Mouse (Mus musculus): ENCODE data around the gene Olfr1175-ps. TPM values are rescaled to one million over a fixed set of nuclear protein-coding genes. Genes with fewer than 3 reads are reported as not detected.

Gene Olfr1175-ps
- total RNA-seq (2022) = not detected

DNA sequence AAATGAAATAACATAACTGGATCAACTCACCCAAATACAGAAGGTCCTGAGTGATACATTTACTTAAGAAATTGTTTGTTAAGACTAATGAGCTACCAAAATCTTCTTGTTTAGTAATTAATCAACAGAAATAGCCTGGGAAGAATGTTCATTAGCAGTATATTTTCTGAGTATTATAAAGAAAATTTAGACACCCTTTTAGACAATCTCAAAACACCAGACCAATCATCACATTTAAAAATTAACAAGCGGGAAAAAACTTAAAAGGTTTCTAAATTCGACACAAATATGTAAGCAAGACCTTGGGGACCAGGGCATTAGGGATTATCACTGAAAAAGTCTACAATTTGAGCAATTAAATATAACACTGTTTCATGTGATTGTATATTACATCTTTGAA is at the start of gene Olfr1175-ps:
Gene Olfr1175-ps, minus strand, starts transcription at position 101 of the 400 bp plus-strand sequence.
- DNase-seq (ENCODE audit: low spot score in 2 of 2) = no peak

DNA sequence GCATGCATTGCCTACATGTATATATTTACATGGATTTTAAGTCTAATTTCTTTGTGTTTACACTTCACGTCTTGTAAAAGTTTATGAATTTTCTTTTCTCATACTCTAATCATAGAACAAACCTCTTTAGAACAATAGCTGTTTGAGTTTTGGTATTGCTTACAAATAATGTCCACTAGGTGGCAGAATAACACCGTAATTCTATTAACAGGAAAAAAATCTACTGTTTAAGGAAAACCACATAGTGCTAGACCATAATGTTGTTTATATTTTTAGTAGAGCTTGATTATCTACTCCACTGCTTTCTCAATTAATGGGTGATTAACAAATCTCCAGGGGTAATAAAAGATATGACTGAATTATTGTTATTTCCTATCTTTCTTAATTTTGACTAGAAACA is 29.3 kb upstream of the Olfr1175-ps start:
- DNase-seq (ENCODE audit: low spot score in 2 of 2) = no peak

DNA sequence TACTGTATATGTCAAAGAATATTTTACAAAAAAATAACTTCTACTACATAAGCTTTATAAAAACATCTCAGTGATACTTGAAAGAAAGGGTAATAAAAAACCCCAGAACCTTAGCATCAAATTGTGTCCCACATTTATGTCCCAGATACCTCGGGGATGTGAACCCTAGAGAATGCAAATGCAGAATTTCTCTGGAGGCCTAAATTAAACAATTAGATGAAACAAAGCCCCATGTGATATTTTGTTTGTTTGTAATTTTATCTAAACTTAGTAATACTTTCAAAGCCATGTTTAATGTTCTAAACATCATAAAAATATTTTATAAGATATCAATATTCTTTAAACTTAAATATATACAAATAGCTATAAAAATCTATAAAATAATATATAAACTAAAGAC is 19.4 kb upstream of the Olfr1175-ps start, which contains the start of gene Olfr1177-ps:
Gene Olfr1177-ps, minus strand, starts transcription at position 101 of the 400 bp plus-strand sequence.
- DNase-seq (ENCODE audit: low spot score in 2 of 2) = no peak

DNA sequence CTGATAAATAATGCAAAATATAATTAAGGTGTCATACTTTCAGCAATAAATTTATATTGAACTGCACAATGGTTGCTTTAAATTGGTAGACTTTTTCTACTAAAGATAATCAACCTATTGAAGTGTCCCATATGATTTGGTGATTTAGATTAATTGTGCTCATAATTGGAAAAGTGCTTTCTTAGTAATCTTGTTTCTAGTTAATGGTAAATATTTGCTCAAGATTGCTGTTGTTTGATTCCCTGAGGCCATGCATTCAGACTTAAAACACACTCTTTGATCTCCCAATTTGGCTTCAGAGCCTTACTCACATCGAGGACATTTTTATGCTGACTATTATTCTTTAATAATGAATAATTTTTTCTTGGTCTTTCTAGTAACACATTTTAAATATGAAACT is 9.4 kb upstream of the Olfr1175-ps start, which contains the start of gene Olfr1176:
Gene Olfr1176, plus strand, starts transcription at position 301 of the 400 bp plus-strand sequence.
- DNase-seq (ENCODE audit: low spot score in 2 of 2) = no peak

DNA sequence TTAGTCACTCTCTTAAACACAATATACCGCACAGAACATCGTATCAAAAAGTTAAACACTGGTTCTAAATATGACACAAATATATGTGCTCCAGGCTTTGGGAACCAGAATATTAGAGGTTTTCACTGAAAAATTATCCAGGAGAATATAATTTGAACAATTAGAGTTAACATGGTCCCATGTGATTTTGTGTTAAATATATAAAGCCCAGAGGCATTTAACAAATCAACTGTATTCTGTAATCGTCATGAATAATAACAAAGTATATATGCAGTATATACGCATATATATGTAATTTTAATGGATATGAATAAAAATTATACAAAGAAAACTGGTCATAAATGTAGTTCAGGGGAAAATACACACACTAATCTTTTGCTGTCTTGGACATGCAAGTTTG is 12.0 kb downstream of the Olfr1175-ps start, which contains the start of gene Olfr1174-ps:
Gene Olfr1174-ps, minus strand, starts transcription at position 101 of the 400 bp plus-strand sequence.
- no peak for DNase-seq (ENCODE audit: low spot score in 2 of 2)

DNA sequence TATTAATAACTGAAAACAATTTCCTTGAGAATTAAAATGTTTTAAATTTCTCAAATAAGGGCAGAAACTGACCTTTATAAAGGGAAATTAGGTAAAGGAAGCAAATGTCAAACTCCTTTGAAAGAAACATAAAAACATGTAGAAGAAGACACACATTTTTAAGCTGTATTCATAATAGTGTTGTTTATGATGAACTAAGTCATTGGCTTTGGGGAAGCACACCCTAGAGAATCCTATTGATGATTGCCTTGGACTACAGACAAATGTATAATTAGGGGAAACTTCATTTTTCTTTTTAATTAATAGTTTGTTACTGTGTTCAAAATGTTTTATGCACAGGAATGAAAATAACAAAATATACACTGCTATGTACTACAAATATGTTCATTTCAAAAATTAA is 47.2 kb downstream of the Olfr1175-ps start, which contains the start of gene Olfr1173:
Gene Olfr1173, minus strand, starts transcription at position 101 of the 400 bp plus-strand sequence.
- DNase-seq (ENCODE audit: low spot score in 2 of 2) = no peak

Other genes starting within 250 kb of the Olfr1175-ps start
- gene Olfr1164, start 233.2 kb downstream of the Olfr1175-ps start, total RNA-seq (2022) = not detected
- gene Olfr1166, start 198.9 kb downstream of the Olfr1175-ps start, total RNA-seq (2022) = not detected
- gene Olfr1167, start 172.0 kb downstream of the Olfr1175-ps start, total RNA-seq (2022) = not detected
- not detected for gene Olfr1168, start 145.3 kb downstream of the Olfr1175-ps start, total RNA-seq (2022)
- gene Olfr1170, start 98.9 kb downstream of the Olfr1175-ps start, total RNA-seq (2022) = not detected
- not detected for gene Olfr1173, start 47.3 kb downstream of the Olfr1175-ps start, total RNA-seq (2022)
- not detected for gene Olfr1174-ps, start 12.1 kb downstream of the Olfr1175-ps start, total RNA-seq (2022)
- not detected for gene Olfr1176, start 9.5 kb upstream of the Olfr1175-ps start, total RNA-seq (2022)
- not detected for gene Olfr1177-ps, start 19.3 kb upstream of the Olfr1175-ps start, total RNA-seq (2022)
- not detected for gene Olfr1178, start 59.8 kb upstream of the Olfr1175-ps start, total RNA-seq (2022)
- gene Olfr1179, start 79.2 kb upstream of the Olfr1175-ps start, total RNA-seq (2022) = not detected
- gene Olfr1180, start 91.9 kb upstream of the Olfr1175-ps start, total RNA-seq (2022) = not detected
- not detected for gene Olfr1181, start 99.0 kb upstream of the Olfr1175-ps start, total RNA-seq (2022)
- gene Gm13757, start 121.9 kb upstream of the Olfr1175-ps start, total RNA-seq (2022) = not detected
- gene Olfr1183, start 127.7 kb upstream of the Olfr1175-ps start, total RNA-seq (2022) = not detected
- gene Olfr1184, start 156.4 kb upstream of the Olfr1175-ps start, total RNA-seq (2022) = not detected
- not detected for gene Olfr1185-ps1, start 166.1 kb upstream of the Olfr1175-ps start, total RNA-seq (2022)
- gene Olfr1186, start 191.3 kb upstream of the Olfr1175-ps start, total RNA-seq (2022) = not detected
- gene Olfr1188, start 229.7 kb upstream of the Olfr1175-ps start, total RNA-seq (2022) = not detected